Mouse (Mus musculus) spleen, adult 2 months (tissue): ENCODE results near the gene Phldb2. TPM values are rescaled to one million over a fixed set of nuclear protein-coding genes. Genes with fewer than 3 reads are reported as not detected.

Experiments used
- DNase-seq, 2 experiments: peaks; one replicate each; pipeline versions ENCODE4 v3.0.0 to v3.0.0-alpha.2; 2012 to 2021; ENCODE audit warnings: low spot score in 2 of 2, low read depth in 1 of 2
- H3K27ac ChIP-seq: fragments of 200-500 bp; 2 replicates; pipeline ENCODE4 v1.5.1; 2012; ENCODE audit warnings: low read length, inconsistent platforms; ENCODE audit not compliant: insufficient read depth
- H3K27me3 ChIP-seq: fragments of 200-500 bp; 2 replicates; pipeline ENCODE4 v1.6.1; 2012; ENCODE audit warnings: mild to moderate bottlenecking, moderate library complexity, low read length, inconsistent platforms; ENCODE audit not compliant: control insufficient read depth, insufficient read depth
- H3K36me3 ChIP-seq: fragments of 200-500 bp; 2 replicates; pipeline ENCODE4 v1.6.1; 2012; ENCODE audit warnings: mild to moderate bottlenecking, low read length, inconsistent platforms; ENCODE audit not compliant: control insufficient read depth, insufficient read depth
- H3K4me1 ChIP-seq: fragments of 200-500 bp; 2 replicates; pipeline ENCODE4 v1.6.1; 2011; ENCODE audit warnings: inconsistent platforms; ENCODE audit not compliant: control insufficient read depth, insufficient read depth, insufficient read length
- H3K4me3 ChIP-seq: fragments of 200-500 bp; 2 replicates; pipeline ENCODE4 v1.5.1; 2011; ENCODE audit warnings: mild to moderate bottlenecking, inconsistent platforms; ENCODE audit not compliant: insufficient read depth, insufficient read length; ENCODE audit errors: extremely low read depth
- CTCF ChIP-seq: fragments of 200-500 bp; IDR thresholded peaks from 2 replicates; pipeline ENCODE4 v1.5.1; 2011; ENCODE audit warnings: mild to moderate bottlenecking, inconsistent platforms; ENCODE audit not compliant: insufficient read depth, insufficient read length, insufficient replicate concordance; ENCODE audit errors: extremely low read depth
- POLR2A ChIP-seq: fragments of 200-500 bp; IDR thresholded peaks from 2 replicates; pipeline ENCODE4 v1.6.1; 2011; ENCODE audit warnings: low read depth, low read length, inconsistent platforms
- WGBS: fragments of 180-500 bp; shearing (Covaris S2); methylation state at CpG from one replicate; pipeline ENCODE4 v1.1.7; 2018; 5-methylcytosine and 5-hydroxymethylcytosine counted together
- polyA plus RNA-seq: library from polyadenylated mRNA; depleted of rRNA; stranded (reverse); fragments of >200 nt; gene quantifications from 2 replicates; pipeline ENCODE4 v1.2.3, GENCODE M21; 2012

The Phldb2 gene
- polyA plus RNA-seq, 1 experiment = 5.0 TPM

- no peak for DNase-seq
- 90% methylated on average over 11 of the region's 11 CpGs for WGBS
- H3K36me3 ChIP-seq = no peaks in the 10 kb centered on the region
- H3K27me3 ChIP-seq = no peaks in the 10 kb centered on the region
- no peaks in the 10 kb centered on the region for H3K4me1 ChIP-seq
- no peak overlapping the region for H3K4me3 ChIP-seq
- TF ChIP-seq POLR2A (no peak), CTCF (no peak)
- no peak overlapping the region for H3K27ac ChIP-seq
Measured at GRCm38 (mm10) chr16:45830096-45830866, 123.1 kb downstream of the Phldb2 start.

- TF ChIP-seq POLR2A = no peak
- TF ChIP-seq CTCF = no peak
- DNase-seq = no peak
- Histone ChIP-seq H3K4me1 (no peaks in the 10 kb centered on the region), H3K36me3 (no peaks in the 10 kb centered on the region), H3K4me3 (no peak overlapping the region), H3K27ac (no peak overlapping the region), H3K27me3 (no peaks in the 10 kb centered on the region)
- WGBS = 93% methylated on average over 10 of the region's 10 CpGs
Measured at GRCm38 (mm10) chr16:45825309-45825708, 128.1 kb downstream of the Phldb2 start.

DNA sequence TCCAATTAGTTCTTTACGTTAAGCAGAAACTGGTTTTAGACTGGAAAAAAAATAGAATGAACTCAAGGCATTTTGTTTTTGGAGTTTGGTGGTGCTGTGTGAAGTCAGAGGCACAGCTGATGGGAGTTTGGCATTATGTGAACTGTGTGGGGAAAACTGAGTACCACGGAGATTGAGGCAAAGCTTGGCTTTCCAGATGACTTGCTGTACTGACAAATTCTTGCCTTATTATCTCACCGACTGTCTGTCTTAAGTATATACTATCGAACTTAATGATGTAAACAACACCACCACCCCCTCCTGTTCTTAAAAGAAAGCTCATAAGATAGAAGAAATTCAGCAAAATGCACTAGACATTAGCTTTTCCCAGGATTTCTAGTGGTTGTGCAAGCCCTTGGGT, 129.4 kb downstream of the Phldb2 start:
- Histone ChIP-seq H3K27ac (no peak overlapping the region), H3K4me3 (no peak overlapping the region), H3K36me3 (no peaks in the 10 kb centered on the region), H3K4me1 (no peaks in the 10 kb centered on the region), H3K27me3 (no peaks in the 10 kb centered on the region)
- no peak for DNase-seq
- TF ChIP-seq CTCF = no peak
- no peak for TF ChIP-seq POLR2A
- 81% methylated on average over 4 of the region's 4 CpGs for WGBS

GRCm38 (mm10) chr16:45819911-45820310, 133.5 kb downstream of the Phldb2 start:
- WGBS = 85% methylated on average over 4 of the region's 4 CpGs
- Histone ChIP-seq H3K4me3 (no peak overlapping the region), H3K27me3 (no peaks in the 10 kb centered on the region), H3K27ac (no peak overlapping the region), H3K36me3 (no peaks in the 10 kb centered on the region), H3K4me1 (no peaks in the 10 kb centered on the region)
- TF ChIP-seq CTCF (no peak), POLR2A (no peak)
- DNase-seq = no peak

GRCm38 (mm10) chr16:45817795-45818194, 135.6 kb downstream of the Phldb2 start:
- H3K36me3 ChIP-seq = no peaks in the 10 kb centered on the region
- H3K27ac ChIP-seq = no peak overlapping the region
- H3K4me1 ChIP-seq = no peaks in the 10 kb centered on the region
- 87% methylated on average over 3 of the region's 3 CpGs for WGBS
- TF ChIP-seq POLR2A = no peak
- no peak for TF ChIP-seq CTCF
- H3K4me3 ChIP-seq = no peak overlapping the region
- no peaks in the 10 kb centered on the region for H3K27me3 ChIP-seq
- no peak for DNase-seq

DNA sequence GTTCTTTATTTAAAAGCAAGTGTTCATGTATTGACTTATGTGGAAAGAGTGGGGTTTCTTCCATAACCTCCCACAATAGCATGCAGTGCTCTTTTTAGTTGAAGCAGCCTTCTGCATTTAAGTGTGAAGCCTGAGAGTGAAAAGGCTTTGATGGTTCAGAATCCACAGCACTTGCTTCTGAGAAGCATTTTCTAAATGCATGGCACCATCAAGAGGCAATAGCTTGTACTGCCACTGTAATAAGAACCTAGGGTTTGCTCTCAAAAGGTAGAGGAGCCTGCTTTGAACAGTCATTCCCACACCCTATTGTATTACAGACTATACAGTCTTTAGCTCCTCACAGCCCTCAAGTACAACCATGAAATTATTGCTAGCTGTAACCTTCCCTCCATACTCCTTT, 136.7 kb downstream of the Phldb2 start:
- Histone ChIP-seq H3K27ac (no peak overlapping the region), H3K36me3 (no peaks in the 10 kb centered on the region), H3K4me3 (no peak overlapping the region), H3K4me1 (no peaks in the 10 kb centered on the region), H3K27me3 (no peaks in the 10 kb centered on the region)
- TF ChIP-seq POLR2A (no peak), CTCF (no peak)
- no peak for DNase-seq

- 84% methylated on average over 3 of the region's 3 CpGs for WGBS
- no peaks in the 10 kb centered on the region for H3K27me3 ChIP-seq
- TF ChIP-seq CTCF (no peak), POLR2A (no peak)
Measured at GRCm38 (mm10) chr16:45814611-45815010, 138.8 kb downstream of the Phldb2 start.

More at GRCm38 (mm10) chr16:45814611-45815010, 138.8 kb downstream of the Phldb2 start:
- no peak overlapping the region for H3K4me3 ChIP-seq
- DNase-seq = no peak
- H3K4me1 ChIP-seq = no peaks in the 10 kb centered on the region
- H3K27ac ChIP-seq = no peak overlapping the region
- H3K36me3 ChIP-seq = no peaks in the 10 kb centered on the region
